Mouse (Mus musculus) spleen, adult 12 weeks (tissue): ENCODE measurements around the gene Cfdp1.

Experiments
- DNase-seq: peaks from one replicate; pipeline ENCODE4 v3.0.0; 2022; ENCODE audit warnings: low spot score

Gene Cfdp1

GRCm38 (mm10) chr8:111739604-111740003, 114.5 kb downstream of the Cfdp1 start:
- no peak for DNase-seq

GRCm38 (mm10) chr8:111738867-111739266, 115.2 kb downstream of the Cfdp1 start:
- no peak for DNase-seq

- no peak for DNase-seq
Observed at GRCm38 (mm10) chr8:111736321-111736720, 117.8 kb downstream of the Cfdp1 start.

- DNase-seq: no peak
Observed at GRCm38 (mm10) chr8:111735791-111736190, 118.3 kb downstream of the Cfdp1 start.

GRCm38 (mm10) chr8:111735335-111735761, 118.7 kb downstream of the Cfdp1 start:
- DNase-seq: no peak

GRCm38 (mm10) chr8:111734244-111734960, 119.7 kb downstream of the Cfdp1 start:
- no peak for DNase-seq

- DNase-seq: no peak
Observed at GRCm38 (mm10) chr8:111733581-111734243, 120.4 kb downstream of the Cfdp1 start.

GRCm38 (mm10) chr8:111732406-111733085, 121.5 kb downstream of the Cfdp1 start:
- DNase-seq: no peak

GRCm38 (mm10) chr8:111732004-111732403, 122.1 kb downstream of the Cfdp1 start:
- DNase-seq: peak; percentile 73

- no peak for DNase-seq
Observed at GRCm38 (mm10) chr8:111731231-111731977, 122.7 kb downstream of the Cfdp1 start.

GRCm38 (mm10) chr8:111729233-111730170, 124.6 kb downstream of the Cfdp1 start:
- DNase-seq: no peak

- DNase-seq: no peak
Observed at GRCm38 (mm10) chr8:111728481-111728880, 125.6 kb downstream of the Cfdp1 start.

- DNase-seq: no peak
Observed at GRCm38 (mm10) chr8:111727553-111727952, 126.5 kb downstream of the Cfdp1 start.

GRCm38 (mm10) chr8:111726102-111726900, 127.8 kb downstream of the Cfdp1 start:
- no peak for DNase-seq

- no peak for DNase-seq
Observed at GRCm38 (mm10) chr8:111725341-111725740, 128.8 kb downstream of the Cfdp1 start.

GRCm38 (mm10) chr8:111720115-111720544, 134.0 kb downstream of the Cfdp1 start:
- no peak for DNase-seq

GRCm38 (mm10) chr8:111718937-111719336, 135.2 kb downstream of the Cfdp1 start:
- DNase-seq: no peak
